Mouse (Mus musculus) liver, embryonic 14.5 days (tissue): ENCODE results near the gene Pax1.

Source experiments
- CTCF ChIP-seq: IDR thresholded peaks from 2 replicates; pipeline ENCODE4 v1.5.1; 2016; ENCODE audit warnings: antibody characterized with exemption, low read depth, control low read depth
- EP300 ChIP-seq: IDR thresholded peaks from 2 replicates; pipeline ENCODE4 v1.6.1; 2016; ENCODE audit warnings: antibody characterized with exemption, low read depth

DNA sequence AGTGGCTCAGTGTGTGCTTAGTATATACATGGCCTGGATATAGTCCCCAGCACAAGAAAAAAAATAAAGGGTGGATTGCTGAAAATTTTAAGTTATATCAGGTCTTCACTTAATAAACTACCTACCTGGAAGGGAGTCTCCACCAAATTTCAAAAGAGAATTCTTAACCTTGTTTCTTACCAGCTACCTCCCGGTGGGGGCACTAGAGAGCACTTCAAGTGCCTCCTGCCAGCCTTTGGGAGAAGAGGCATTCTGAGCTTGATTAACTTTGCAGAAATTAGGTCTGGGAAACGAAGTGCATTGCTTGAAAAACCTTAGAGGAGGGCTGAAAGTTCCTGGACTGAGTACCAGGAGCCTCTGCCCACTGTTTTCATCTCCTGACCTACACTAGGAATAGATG is 19.5 kb upstream of the Pax1 start:
- TF ChIP-seq EP300, result no peak
- no peak for TF ChIP-seq CTCF
